Mouse (Mus musculus) hindbrain, embryonic 15.5 days (tissue): ENCODE measurements around the gene Babam2. TPM values are rescaled to one million over a fixed set of nuclear protein-coding genes. Genes with fewer than 3 reads are reported as not detected.

ENCODE experiments used
- ATAC-seq: fragments of 200-750 bp; cut with Nextera tagmentation; 2 replicates; pipeline ENCODE4 v1.8.0; 2017; ENCODE audit warnings: low read depth, moderate number of reproducible peaks, moderate TSS enrichment; ENCODE audit not compliant: low FRiP score
- H3K27ac ChIP-seq: fragments of 300-500 bp; sonication (generic); replicated peaks from 2 replicates; pipeline ENCODE4 v1.5.1; 2015; ENCODE audit warnings: mild to moderate bottlenecking, inconsistent platforms
- H3K27me3 ChIP-seq: fragments of 300-500 bp; sonication (generic); 2 replicates; pipeline ENCODE4 v1.6.1; 2015; ENCODE audit warnings: control low read depth, inconsistent platforms
- H3K36me3 ChIP-seq: fragments of 300-500 bp; sonication (generic); 2 replicates; pipeline ENCODE4 v1.6.1; 2015; ENCODE audit warnings: control low read depth, inconsistent platforms
- H3K4me1 ChIP-seq: fragments of 300-500 bp; sonication (generic); replicated peaks from 2 replicates; pipeline ENCODE4 v1.6.1; 2015; ENCODE audit warnings: control low read depth, inconsistent platforms
- H3K4me2 ChIP-seq: fragments of 300-500 bp; sonication (generic); 2 replicates; pipeline ENCODE4 v1.6.1; 2015; ENCODE audit warnings: moderate library complexity, mild to moderate bottlenecking, inconsistent platforms
- H3K4me3 ChIP-seq: fragments of 300-500 bp; sonication (generic); 2 replicates; pipeline ENCODE4 v1.5.1; 2015; ENCODE audit warnings: mild to moderate bottlenecking, inconsistent platforms
- H3K9ac ChIP-seq: fragments of 300-500 bp; sonication (generic); 2 replicates; pipeline ENCODE4 v1.6.1; 2015; ENCODE audit warnings: inconsistent platforms
- H3K9me3 ChIP-seq: fragments of 300-500 bp; sonication (generic); 2 replicates; pipeline ENCODE4 v1.6.1; 2016; ENCODE audit warnings: control low read depth, inconsistent platforms
- WGBS: fragments of 180-500 bp; shearing (Covaris S2); methylation state at CpG from one replicate; pipeline ENCODE4 v1.1.7; 2015; 5-methylcytosine and 5-hydroxymethylcytosine counted together
- polyA plus RNA-seq: library from polyadenylated mRNA; unstranded; fragments of >200 nt; fragmentation: Nextera tagmentation; extraction: Ambion mirVana; gene quantifications from 2 replicates; pipeline ENCODE4 v1.2.1, GENCODE M21; 2015

Gene Babam2
- polyA plus RNA-seq, 1 experiment from 2014 or later = 52.8 TPM

- H3K4me1 ChIP-seq = no peaks in the 10 kb centered on the region
- no peak for ATAC-seq
- H3K27ac ChIP-seq = no peak overlapping the region
- no peaks in the 10 kb centered on the region for H3K36me3 ChIP-seq
- no peak overlapping the region for H3K9ac ChIP-seq
- 81% methylated on average over 6 of the region's 6 CpGs for WGBS
- H3K4me3 ChIP-seq = no peak overlapping the region
- H3K9me3 ChIP-seq = no peaks in the 10 kb centered on the region
- no peak overlapping the region for H3K4me2 ChIP-seq
- no peaks in the 10 kb centered on the region for H3K27me3 ChIP-seq
Measured at GRCm38 (mm10) chr5:31724519-31724918, 27.0 kb downstream of the Babam2 start.

DNA sequence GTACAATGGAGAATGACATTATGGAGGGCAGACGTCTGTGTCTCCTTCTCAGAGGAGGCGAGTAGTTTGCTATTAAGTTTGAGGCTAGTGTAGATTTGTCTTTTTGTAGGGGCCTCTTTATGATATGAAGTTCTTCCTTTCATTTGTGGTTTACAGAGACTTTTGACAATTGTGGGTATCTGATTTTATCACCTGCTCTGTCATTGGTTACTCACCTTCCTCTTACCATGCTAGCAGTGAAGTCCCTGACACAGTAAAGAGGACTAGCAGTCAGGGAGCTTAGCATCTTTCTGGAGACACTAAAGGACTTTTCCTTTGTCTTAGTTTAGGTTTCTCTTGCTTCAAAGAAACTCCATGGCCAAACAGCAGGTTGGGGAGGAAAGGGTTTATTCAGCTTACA is 28.4 kb downstream of the Babam2 start:
- Histone ChIP-seq H3K36me3 (no peaks in the 10 kb centered on the region), H3K4me1 (no peaks in the 10 kb centered on the region), H3K27ac (no peak overlapping the region), H3K4me3 (no peak overlapping the region), H3K9ac (no peak overlapping the region), H3K9me3 (no peaks in the 10 kb centered on the region), H3K27me3 (no peaks in the 10 kb centered on the region), H3K4me2 (no peak overlapping the region)
- no peak for ATAC-seq
- 84% methylated on average over 2 of the region's 2 CpGs for WGBS

DNA sequence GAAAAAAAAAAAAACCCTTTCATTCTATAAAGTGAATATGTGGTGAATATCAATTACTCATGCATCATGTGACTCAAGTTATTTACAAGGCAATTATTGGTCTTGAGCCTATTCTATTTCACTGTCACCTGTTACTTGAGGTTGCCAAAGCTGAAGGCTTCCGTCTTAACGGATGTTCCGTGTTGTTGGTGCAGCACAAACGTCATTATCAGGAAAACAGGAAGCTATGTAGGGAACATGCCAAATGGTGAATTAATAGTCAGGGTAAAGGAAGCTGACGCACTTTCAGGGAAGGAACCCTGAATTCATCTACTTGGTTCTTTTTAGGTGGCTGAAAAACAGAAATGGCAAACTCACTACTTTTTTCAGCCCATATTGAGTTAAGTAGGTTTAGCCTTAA is 30.0 kb downstream of the Babam2 start:
- no peak for ATAC-seq
- Histone ChIP-seq H3K9ac (no peak overlapping the region), H3K4me1 (no peaks in the 10 kb centered on the region), H3K36me3 (no peaks in the 10 kb centered on the region), H3K9me3 (no peaks in the 10 kb centered on the region), H3K4me3 (no peak overlapping the region), H3K4me2 (no peak overlapping the region), H3K27me3 (no peaks in the 10 kb centered on the region), H3K27ac (no peak overlapping the region)
- 80% methylated on average over 5 of the region's 5 CpGs for WGBS

DNA sequence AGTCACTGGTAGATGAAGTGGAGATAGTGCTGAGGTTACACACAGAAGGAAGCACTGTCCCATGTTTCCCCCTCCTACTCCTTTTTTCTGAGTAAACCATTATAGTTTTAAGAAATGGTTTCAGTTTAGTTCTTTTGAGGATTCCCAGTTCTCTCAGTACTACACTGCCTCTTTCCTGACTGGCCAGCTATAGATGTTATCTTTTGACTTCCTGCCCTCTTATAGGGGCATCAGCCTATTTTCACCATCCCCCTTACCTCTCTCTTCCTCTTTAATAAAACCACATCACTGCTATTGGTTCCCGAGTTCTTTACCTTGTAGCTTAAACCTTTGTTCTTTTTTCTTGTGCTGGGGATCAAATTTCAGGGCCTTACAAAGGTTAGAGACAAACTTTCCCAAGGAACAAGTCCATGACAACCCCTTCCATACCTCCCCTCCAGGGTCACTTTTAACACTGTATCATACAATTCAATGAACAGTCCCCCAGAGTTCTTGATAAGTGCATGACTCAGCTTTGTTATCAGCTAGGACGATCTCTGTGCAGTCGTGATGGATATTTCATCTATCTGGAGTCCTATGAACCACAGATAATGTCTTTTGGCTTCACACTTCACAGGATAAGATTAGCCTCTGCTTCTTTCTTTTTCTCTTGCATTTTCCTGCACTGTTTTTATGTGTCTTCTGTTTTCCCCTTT is 35.3 kb downstream of the Babam2 start:
- 54% methylated on average over 3 of the region's 3 CpGs for WGBS
- Histone ChIP-seq H3K4me2 (no peak overlapping the region), H3K4me3 (no peak overlapping the region), H3K27ac (no peak overlapping the region), H3K36me3 (no peaks in the 10 kb centered on the region), H3K9me3 (no peaks in the 10 kb centered on the region), H3K4me1 (no peaks in the 10 kb centered on the region), H3K27me3 (no peaks in the 10 kb centered on the region), H3K9ac (no peak overlapping the region)
- no peak for ATAC-seq

- no peak for ATAC-seq
- Histone ChIP-seq H3K9me3 (no peaks in the 10 kb centered on the region), H3K27ac (no peak overlapping the region), H3K9ac (no peak overlapping the region), H3K4me3 (no peak overlapping the region), H3K4me2 (no peak overlapping the region), H3K27me3 (no peaks in the 10 kb centered on the region), H3K36me3 (no peaks in the 10 kb centered on the region), H3K4me1 (no peaks in the 10 kb centered on the region)
- 98% methylated on average over 1 of the region's 1 CpGs for WGBS
Measured at GRCm38 (mm10) chr5:31741931-31742330, 44.4 kb downstream of the Babam2 start.

DNA sequence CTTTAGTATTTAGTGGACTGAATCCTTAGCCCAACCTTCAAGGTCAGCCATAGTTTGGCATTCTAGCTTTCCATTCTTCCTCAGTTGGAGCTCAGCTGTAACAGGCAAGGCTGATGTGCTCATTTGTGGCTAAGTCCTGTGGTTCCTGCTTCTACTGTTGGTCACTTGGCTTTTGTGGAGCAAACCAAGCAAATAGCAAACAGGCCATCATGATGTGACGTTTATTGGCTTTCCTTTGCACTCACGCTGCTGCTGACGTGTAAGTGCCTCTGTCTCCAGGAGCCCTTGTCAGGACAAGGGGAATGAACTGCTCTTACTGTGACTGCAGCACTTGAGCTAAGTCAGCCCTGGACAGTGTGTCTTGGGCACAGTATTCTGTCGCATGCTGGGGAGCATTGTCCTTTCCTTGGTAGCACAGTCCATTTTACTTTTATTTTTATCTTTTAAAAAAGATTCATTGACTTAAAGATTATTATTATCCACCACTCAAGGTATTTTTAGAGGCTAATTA is 45.1 kb downstream of the Babam2 start:
- no peaks in the 10 kb centered on the region for H3K9me3 ChIP-seq
- WGBS = 72% methylated on average over 4 of the region's 4 CpGs
- no peak overlapping the region for H3K4me3 ChIP-seq
- no peak overlapping the region for H3K9ac ChIP-seq
- H3K36me3 ChIP-seq = no peaks in the 10 kb centered on the region
- H3K4me1 ChIP-seq = no peaks in the 10 kb centered on the region
- no peaks in the 10 kb centered on the region for H3K27me3 ChIP-seq
- ATAC-seq = no peak
- no peak overlapping the region for H3K27ac ChIP-seq
- no peak overlapping the region for H3K4me2 ChIP-seq

DNA sequence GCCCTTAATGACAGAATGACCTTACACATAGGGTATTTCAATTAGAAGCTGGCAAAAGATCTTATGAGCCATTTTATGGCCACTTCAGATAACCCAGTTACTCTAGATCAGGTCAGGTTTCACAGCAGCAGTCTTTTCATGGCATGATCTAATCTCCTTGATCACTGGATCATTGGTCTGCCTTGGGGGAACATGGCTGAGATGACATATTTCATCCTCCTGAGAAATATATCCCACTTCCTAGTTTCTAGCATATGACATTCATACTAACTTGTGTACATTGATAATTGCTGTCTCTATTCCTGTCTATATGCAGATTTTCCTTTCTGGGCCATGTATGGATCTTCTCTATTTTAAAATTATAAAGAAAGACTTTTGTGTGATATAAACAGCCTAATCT is 51.9 kb downstream of the Babam2 start:
- Histone ChIP-seq H3K4me3 (no peak overlapping the region), H3K27me3 (no peaks in the 10 kb centered on the region), H3K4me2 (no peak overlapping the region), H3K9me3 (no peaks in the 10 kb centered on the region), H3K36me3 (no peaks in the 10 kb centered on the region), H3K9ac (no peak overlapping the region), H3K27ac (no peak overlapping the region), H3K4me1 (no peaks in the 10 kb centered on the region)
- no peak for ATAC-seq

- no peaks in the 10 kb centered on the region for H3K36me3 ChIP-seq
- no peak overlapping the region for H3K4me3 ChIP-seq
- H3K4me2 ChIP-seq = no peak overlapping the region
- no peaks in the 10 kb centered on the region for H3K9me3 ChIP-seq
- no peak overlapping the region for H3K27ac ChIP-seq
- no peaks in the 10 kb centered on the region for H3K27me3 ChIP-seq
- ATAC-seq = no peak
- 80% methylated on average over 9 of the region's 9 CpGs for WGBS
- H3K4me1 ChIP-seq = no peaks in the 10 kb centered on the region
- no peak overlapping the region for H3K9ac ChIP-seq
Measured at GRCm38 (mm10) chr5:31750231-31750925, 52.9 kb downstream of the Babam2 start.

DNA sequence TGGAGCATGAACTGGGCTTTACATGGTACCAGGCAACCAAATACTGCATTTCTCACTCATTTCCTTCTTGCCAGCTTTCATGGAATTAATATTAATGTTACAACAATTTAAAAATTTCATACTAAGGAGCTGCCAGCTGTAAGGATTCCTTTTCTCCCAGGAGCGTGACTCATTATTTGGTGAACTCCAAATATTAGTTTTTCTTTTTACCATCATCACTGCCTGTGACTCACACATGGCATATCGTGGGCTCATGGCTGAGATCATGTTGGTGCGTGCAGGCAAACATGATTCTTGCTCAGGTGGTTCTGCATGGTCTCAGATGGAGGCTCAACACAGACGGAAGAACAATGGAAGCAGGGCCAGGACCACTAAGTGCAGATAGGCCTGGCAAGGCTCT is 53.5 kb downstream of the Babam2 start:
- no peak overlapping the region for H3K4me2 ChIP-seq
- no peaks in the 10 kb centered on the region for H3K4me1 ChIP-seq
- no peak overlapping the region for H3K27ac ChIP-seq
- no peaks in the 10 kb centered on the region for H3K9me3 ChIP-seq
- WGBS = 95% methylated on average over 4 of the region's 4 CpGs
- no peaks in the 10 kb centered on the region for H3K27me3 ChIP-seq
- H3K36me3 ChIP-seq = no peaks in the 10 kb centered on the region
- no peak overlapping the region for H3K9ac ChIP-seq
- no peak for ATAC-seq
- no peak overlapping the region for H3K4me3 ChIP-seq

- Histone ChIP-seq H3K9ac (no peak overlapping the region), H3K4me2 (no peak overlapping the region), H3K4me3 (no peak overlapping the region), H3K36me3 (no peaks in the 10 kb centered on the region), H3K27ac (no peak overlapping the region), H3K27me3 (no peaks in the 10 kb centered on the region), H3K4me1 (no peaks in the 10 kb centered on the region), H3K9me3 (no peaks in the 10 kb centered on the region)
- WGBS = 86% methylated on average over 1 of the region's 1 CpGs
- ATAC-seq = no peak
Measured at GRCm38 (mm10) chr5:31754634-31755033, 57.1 kb downstream of the Babam2 start.

DNA sequence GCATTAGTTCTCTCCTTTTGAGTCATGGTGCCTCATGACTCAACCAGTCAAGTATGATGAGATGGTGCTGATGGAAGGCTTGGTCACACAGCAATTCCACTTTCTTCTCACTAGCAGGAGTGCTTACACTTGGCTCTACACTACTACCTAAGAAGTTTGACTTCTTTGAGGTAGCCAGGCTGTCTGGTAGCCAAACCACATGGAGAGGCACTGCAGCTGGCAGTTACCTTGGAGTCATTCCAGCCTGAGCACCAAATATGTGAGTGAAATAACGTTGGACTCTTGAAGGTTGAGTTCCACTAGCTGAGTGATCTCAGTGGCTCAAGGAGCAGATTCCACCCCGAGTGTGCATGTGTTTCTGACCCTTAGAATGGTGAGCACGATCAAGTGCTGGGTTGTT is 57.8 kb downstream of the Babam2 start:
- H3K27me3 ChIP-seq = no peaks in the 10 kb centered on the region
- WGBS = 87% methylated on average over 3 of the region's 3 CpGs
- H3K9me3 ChIP-seq = no peaks in the 10 kb centered on the region
- H3K4me3 ChIP-seq = no peak overlapping the region
- ATAC-seq = no peak
- no peak overlapping the region for H3K27ac ChIP-seq
- no peaks in the 10 kb centered on the region for H3K4me1 ChIP-seq
- no peak overlapping the region for H3K9ac ChIP-seq
- no peak overlapping the region for H3K4me2 ChIP-seq
- no peaks in the 10 kb centered on the region for H3K36me3 ChIP-seq

- Histone ChIP-seq H3K27me3 (no peaks in the 10 kb centered on the region), H3K4me1 (no peaks in the 10 kb centered on the region), H3K36me3 (no peaks in the 10 kb centered on the region), H3K9ac (no peak overlapping the region), H3K4me3 (no peak overlapping the region), H3K27ac (no peak overlapping the region), H3K4me2 (no peak overlapping the region), H3K9me3 (no peaks in the 10 kb centered on the region)
- WGBS = 86% methylated on average over 9 of the region's 9 CpGs
- ATAC-seq = no peak
Measured at GRCm38 (mm10) chr5:31758310-31759091, 61.0 kb downstream of the Babam2 start.
